Mouse (Mus musculus) layer of hippocampus, adult 9-10 months (tissue): ENCODE measurements around the gene Atrip.

Source experiments
- DNase-seq: peaks from one replicate; pipeline ENCODE4 v3.0.0; 2022; ENCODE audit warnings: low spot score

Atrip gene

GRCm38 (mm10) chr9:109073661-109074573, at the start of gene Atrip:
TSS of gene Atrip (minus strand) at chr9:109074124.
- DNase-seq, result peak; percentile 75

DNA sequence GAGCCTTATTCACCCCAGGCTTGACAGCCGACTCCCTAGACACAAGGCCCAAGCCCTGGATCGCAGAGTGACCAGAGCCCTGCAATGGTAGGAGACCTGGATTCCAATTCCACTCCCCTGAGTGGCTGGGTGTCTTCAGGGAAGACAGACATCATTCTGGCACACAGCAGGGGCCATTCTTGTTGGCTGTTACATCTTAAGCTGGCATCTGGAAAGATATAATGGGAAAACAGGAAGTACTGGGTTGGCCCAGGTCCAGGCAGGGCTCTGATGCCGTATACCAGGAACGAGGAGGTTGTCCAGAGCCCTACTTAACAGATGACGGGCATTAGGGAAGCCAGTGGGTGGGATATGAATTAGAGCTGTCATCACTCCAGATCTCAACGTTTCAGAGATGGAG, 49.3 kb upstream of the Atrip start:
- DNase-seq, result no peak

DNA sequence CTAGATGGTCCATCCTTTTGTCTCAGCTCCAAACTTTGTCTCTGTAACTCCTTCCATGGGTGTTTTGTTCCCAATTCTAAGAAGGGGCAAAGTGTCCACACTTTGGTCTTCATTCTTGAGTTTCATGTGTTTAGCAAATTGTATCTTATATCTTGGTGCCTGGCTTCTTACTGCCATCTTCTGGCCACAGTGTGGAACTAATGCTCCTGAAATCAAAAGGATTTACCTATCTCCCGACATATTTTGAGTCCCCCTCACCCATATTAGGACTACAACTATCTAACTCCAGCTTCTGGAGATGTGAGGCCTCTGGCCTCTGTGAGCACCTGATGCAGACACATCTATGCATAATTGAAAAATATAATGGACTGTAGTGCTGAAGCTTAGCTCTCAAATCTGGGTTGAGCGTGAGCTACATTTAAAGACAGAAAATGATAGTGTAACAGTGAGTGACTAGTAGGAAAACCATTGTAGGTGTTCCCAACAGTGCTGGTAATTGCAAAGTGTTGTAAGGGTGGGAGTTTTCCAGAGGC, 48.7 kb upstream of the Atrip start:
- peak; percentile 29 for DNase-seq

DNA sequence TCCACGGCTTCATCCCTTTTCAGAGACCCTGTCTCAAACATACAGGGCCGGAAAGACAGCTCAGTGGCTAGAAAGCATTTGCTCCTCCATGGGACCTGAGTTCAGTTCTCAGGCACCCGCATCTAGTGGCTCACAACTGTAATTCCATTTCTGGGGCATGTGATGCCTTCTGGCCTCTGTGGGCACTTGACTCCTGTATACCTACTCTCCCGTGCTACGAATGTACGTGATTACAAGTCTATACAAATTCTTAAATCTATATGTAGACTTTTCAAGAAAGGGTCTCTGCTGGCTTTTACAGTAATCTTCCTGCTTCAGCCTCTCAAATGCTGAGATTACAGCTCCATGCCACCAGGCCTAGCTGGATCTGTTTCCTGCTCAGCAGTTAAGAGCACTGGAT, 47.0 kb upstream of the Atrip start:
- no peak for DNase-seq

GRCm38 (mm10) chr9:109119571-109119970, 45.6 kb upstream of the Atrip start:
- DNase-seq, result no peak

GRCm38 (mm10) chr9:109118106-109118505, 44.2 kb upstream of the Atrip start:
- DNase-seq, result no peak

DNA sequence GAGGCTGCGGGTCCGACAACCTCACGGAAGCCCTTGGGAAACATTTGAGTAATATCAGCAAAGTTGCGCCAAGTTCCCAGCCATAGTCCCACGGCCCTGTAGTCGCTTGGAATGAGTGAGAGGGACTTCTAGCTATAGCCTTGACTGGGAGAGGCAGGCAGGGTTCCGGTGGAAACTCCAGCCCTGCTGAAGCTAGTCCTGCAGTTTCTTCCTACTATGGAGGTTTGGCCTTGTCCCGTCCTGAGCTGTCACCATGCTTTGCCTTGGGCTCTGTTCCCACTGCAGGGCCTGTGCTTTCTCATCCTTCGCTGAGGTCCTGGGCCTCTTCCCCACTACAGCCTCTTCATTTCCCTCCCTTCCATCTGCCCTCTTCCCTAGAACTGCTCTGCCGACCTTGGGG, 42.3 kb upstream of the Atrip start:
- no peak for DNase-seq

DNA sequence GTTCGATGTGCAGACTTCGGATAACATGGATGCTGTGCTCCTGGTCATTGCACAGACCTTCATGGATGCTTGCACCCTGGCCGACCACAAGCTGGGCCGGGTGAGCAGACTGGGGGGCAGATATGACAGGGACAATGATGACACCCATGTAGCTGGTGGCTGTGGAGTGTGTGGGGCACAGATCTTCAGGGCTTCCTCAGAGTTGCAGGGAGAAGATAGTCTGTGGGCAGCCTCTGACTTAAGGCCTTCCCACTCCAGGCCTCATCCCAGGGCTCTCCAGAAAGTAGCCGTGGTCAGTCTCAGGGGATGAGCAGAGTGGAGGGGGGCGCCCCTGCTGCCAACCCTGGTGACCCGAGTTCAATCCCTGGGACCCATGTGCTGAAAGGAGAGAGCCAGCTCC, 40.9 kb upstream of the Atrip start:
- no peak for DNase-seq

- DNase-seq, result no peak
Measured at GRCm38 (mm10) chr9:109114276-109114675, 40.4 kb upstream of the Atrip start.

DNA sequence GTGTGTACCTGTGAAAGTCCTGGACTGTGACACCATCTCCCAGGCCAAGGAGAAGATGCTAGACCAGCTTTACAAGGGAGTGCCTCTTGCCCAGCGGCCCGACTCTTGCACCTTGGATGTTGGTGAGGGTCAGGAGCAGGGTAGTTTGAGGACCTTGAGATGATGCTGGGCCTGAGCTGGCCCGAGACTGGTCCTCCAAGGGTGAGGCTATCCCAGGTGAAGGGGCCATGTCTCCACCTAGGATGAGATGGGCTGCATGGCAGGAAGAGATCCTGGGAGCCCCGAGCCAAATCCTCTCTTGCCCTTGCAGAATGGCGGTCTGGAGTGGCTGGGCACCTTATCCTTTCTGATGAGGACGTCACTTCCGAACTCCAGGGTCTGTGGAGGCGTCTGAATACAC, 39.4 kb upstream of the Atrip start:
- DNase-seq, result no peak

GRCm38 (mm10) chr9:109111591-109111990, 37.7 kb upstream of the Atrip start:
- DNase-seq, result no peak

DNA sequence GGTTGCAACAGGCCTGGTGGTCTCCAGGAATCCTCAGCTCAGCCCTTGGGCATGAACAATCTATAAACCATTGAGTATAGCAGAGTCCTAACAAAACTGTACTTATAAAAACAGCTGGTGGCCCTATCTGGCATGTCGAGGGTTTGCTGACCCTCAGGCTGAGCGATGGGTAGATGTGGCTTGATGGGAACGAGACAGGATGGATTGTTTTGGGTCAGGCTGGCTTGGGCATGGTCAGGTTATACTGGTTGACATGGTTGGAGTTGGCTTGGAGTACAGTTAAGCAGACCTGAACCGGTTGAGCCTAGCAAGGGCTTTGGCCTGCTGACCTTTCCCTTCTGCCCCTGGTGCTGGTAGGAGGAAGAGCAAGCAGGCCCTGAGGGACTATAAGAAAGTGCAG, 37.2 kb upstream of the Atrip start:
- no peak for DNase-seq

DNA sequence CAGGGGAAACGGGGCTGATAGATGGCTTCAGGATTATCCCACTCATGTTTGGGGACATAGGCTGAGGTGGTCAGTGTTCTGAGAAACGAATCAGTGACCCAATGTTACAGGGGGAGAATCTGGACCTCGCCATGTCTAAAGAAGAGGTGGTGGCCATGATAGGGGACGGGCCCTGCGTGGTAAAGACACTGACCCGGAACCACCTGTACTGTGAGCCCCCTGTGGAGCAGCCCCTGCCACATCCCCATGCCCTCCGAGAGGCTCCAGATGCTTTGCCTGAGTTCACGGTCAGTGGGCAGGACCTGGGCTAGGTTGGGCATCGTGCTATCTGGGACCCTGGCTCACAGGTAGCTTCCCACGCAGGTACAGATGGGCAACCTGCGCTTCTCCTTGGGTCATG, 36.3 kb upstream of the Atrip start:
- DNase-seq, result no peak

GRCm38 (mm10) chr9:109107341-109107740, 33.4 kb upstream of the Atrip start:
- DNase-seq, result no peak

- no peak for DNase-seq
Measured at GRCm38 (mm10) chr9:109105648-109106047, 31.7 kb upstream of the Atrip start.

DNA sequence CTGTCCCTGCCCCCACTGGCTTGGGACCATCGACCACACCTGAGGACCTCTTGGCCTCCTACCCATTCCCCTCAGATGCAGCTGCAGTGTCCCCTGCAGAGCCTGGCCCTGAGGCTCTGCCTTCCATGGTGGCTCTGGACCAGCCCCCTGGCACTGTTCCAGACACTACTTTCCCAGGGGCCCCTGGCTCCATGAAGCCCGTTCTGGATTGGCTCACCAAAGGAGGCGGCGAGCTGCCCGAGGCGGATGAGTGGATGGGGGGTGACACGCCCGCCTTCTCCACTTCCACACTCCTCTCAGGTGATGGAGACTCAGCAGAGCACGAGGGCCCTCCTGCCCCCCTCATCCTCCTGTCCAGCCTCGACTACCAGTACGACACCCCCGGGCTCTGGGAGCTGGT, 31.1 kb upstream of the Atrip start:
- DNase-seq, result no peak

GRCm38 (mm10) chr9:109104083-109104482, 30.2 kb upstream of the Atrip start:
- DNase-seq, result no peak

- no peak for DNase-seq
Measured at GRCm38 (mm10) chr9:109103250-109103649, 29.3 kb upstream of the Atrip start.

DNA sequence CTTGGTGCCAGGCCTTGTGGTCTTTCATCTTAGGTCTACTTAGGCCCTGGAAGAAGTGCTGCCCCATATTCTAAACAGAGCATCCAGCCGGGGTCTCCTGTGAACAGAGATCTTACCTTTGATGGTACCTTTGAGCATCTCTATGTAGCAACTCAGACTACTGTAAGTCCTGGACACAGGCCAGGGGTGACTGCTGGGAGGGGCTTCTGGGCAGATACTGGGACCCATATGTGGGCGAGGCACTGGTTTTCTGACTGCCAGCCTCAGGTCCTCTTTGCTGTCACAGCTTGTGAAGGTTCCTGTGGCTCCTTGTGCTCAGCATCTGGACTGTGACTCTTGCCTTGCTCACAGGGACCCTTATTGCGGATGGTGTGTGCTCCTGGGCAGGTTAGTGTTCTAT, 28.6 kb upstream of the Atrip start:
- DNase-seq, result no peak

- no peak for DNase-seq
Measured at GRCm38 (mm10) chr9:109101933-109102445, 28.1 kb upstream of the Atrip start.

GRCm38 (mm10) chr9:109100307-109100928, 26.5 kb upstream of the Atrip start:
- no peak for DNase-seq

- no peak for DNase-seq
Measured at GRCm38 (mm10) chr9:109098969-109099368, 25.0 kb upstream of the Atrip start.

- DNase-seq, result no peak
Measured at GRCm38 (mm10) chr9:109098366-109098765, 24.4 kb upstream of the Atrip start.
